Comparison of ENCODE assay signal across 8 mouse cellular contexts in genomic region chr17:83631783-83632652, GRCm38 (mm10). TPM values are rescaled to one million over a fixed set of nuclear protein-coding genes. Genes with fewer than 3 reads are reported as not detected.
A peak's percentile ranks its signal among the peaks of the same experiment; 100 is the strongest.
DNase-seq lines count a peak whose midpoint lies in the region; ATAC-seq and TF ChIP-seq lines count a peak whose summit lies in the region.

Kcng3 (minus strand) TSS chr17:83631895.

- H3K9ac ChIP-seq in ES-E14 (ENCODE audit: insufficient read depth, low read depth, low read length, poor library complexity, severe bottlenecking): peak within 1 kb of the TSS; percentile 79
- H3K9ac ChIP-seq in embryonic facial prominence, embryonic 11.5 days (replicated peaks; ENCODE audit: low read length): peak within 1 kb of the TSS; percentile 50

- H3K27me3 ChIP-seq in embryonic facial prominence, embryonic 11.5 days (ENCODE audit: control insufficient read depth, insufficient read depth, low read length): peaks cover 42% of the 10 kb centered on the region

- H3K36me3 ChIP-seq in ES-E14 (ENCODE audit: control insufficient read depth, insufficient read depth, low read length, poor library complexity, severe bottlenecking): no peaks in the 10 kb centered on the region
- no peaks in the 10 kb centered on the region for H3K36me3 ChIP-seq in embryonic facial prominence, embryonic 11.5 days (replicated peaks; ENCODE audit: control insufficient read depth, insufficient read depth, low read depth, low read length)

- WGBS in embryonic facial prominence, embryonic 11.5 days: 1% methylated on average over 66 of the region's 86 CpGs

- ATAC-seq in embryonic facial prominence, embryonic 11.5 days (replicated peaks; ENCODE audit: insufficient number of reproducible peaks, low FRiP score, low TSS enrichment, low read depth): peak; percentile 55
- ATAC-seq in megakaryocyte, adult 5-6 weeks (ENCODE audit: poor library complexity, severe bottlenecking): peak; percentile 38

- no peaks in the 10 kb centered on the region; a peak in 1 of 4 replicates for H3K4me1 ChIP-seq in ES-E14 (ENCODE audit: control insufficient read depth in 2 of 2, insufficient read depth in 2 of 2, low read length in 2 of 2, poor library complexity in 1 of 2)
- peaks cover 9% of the 10 kb centered on the region for H3K4me1 ChIP-seq in embryonic facial prominence, embryonic 11.5 days (ENCODE audit: control insufficient read depth, insufficient read depth, low read length)

- intact Hi-C loops in heart, postnatal 14 days (cut with DNase I): loop anchor here (5.0 to 10.0 kb wide), 5 partner anchors 100 to 607 kb away; no protein-coding TSS in a partner anchor

- peak; percentile 70 for DNase-seq in CD4-positive, CD25-positive, alpha-beta regulatory T cell, adult 2 months (ENCODE audit: low read depth, low spot score)
- DNase-seq in ES-E14 (ENCODE audit: low read depth, low spot score): no peak
- peak; percentile 50 for DNase-seq in embryonic facial prominence, embryonic 11.5 days (ENCODE audit: low spot score)
- peak; percentile 22 to 33 for DNase-seq in heart, postnatal 14 days
- peak; percentile 38 to 53 for DNase-seq in layer of hippocampus, postnatal 36 days
- peak; percentile 41 to 52 for DNase-seq in right cerebral cortex, adult 2 months (ENCODE audit: low spot score in 2 of 2)
- DNase-seq in cerebellum, adult 8-10 months: no peak

- in situ Hi-C loops in ES-E14 (cut with MboI; ENCODE audit: low sequenced_read_pairs in 2 of 2, unreplicated experiment in 2 of 2): no loop called here

- H3K4me2 ChIP-seq in embryonic facial prominence, embryonic 11.5 days (ENCODE audit: low read depth, low read length): peak within 1 kb of the TSS; percentile 94

- H3K4me3 ChIP-seq in ES-E14 (ENCODE audit: insufficient read depth in 1 of 2, low read depth in 1 of 2, low read length in 2 of 2, poor library complexity in 1 of 2, severe bottlenecking in 1 of 2): peak within 1 kb of the TSS; percentile 66 to 83
- H3K4me3 ChIP-seq in embryonic facial prominence, embryonic 11.5 days (ENCODE audit: low read depth, low read length): peak within 1 kb of the TSS; percentile 54

- H3K27ac ChIP-seq in ES-E14 (ENCODE audit: insufficient read depth, low read depth, low read length, poor library complexity, severe bottlenecking): no peak within 1 kb of the TSS; the same call in 1 of the 2 replicates
- H3K27ac ChIP-seq in embryonic facial prominence, embryonic 11.5 days (replicated peaks; ENCODE audit: low read depth, low read length): no peak within 1 kb of the TSS

- no peaks in the 10 kb centered on the region for H3K9me3 ChIP-seq in ES-E14 (ENCODE audit: control insufficient read depth, insufficient read depth, low read depth, low read length)
- H3K9me3 ChIP-seq in embryonic facial prominence, embryonic 11.5 days (replicated peaks; ENCODE audit: control insufficient read depth, low read length): no peaks in the 10 kb centered on the region

TF ChIP-seq in ES-E14, 5 proteins besides CTCF, POLR2A, EP300 and RAD21:
- TF ChIP-seq CHD2 (IDR thresholded peaks at IDR 0.05; ENCODE audit: low read depth, low read length): no peak
- TF ChIP-seq ZC3H11A (IDR thresholded peaks at IDR 0.05; ENCODE audit: borderline replicate concordance, low read depth, low read length): no peak
- no peak for TF ChIP-seq ZNF384 (IDR thresholded peaks at IDR 0.05; ENCODE audit: low read depth, low read length)
- TF ChIP-seq HCFC1 (IDR thresholded peaks at IDR 0.05; ENCODE audit: borderline replicate concordance, insufficient read depth, low read length): no peak
- no peak for TF ChIP-seq MAFK (IDR thresholded peaks at IDR 0.05; ENCODE audit: insufficient read depth, low read depth, low read length)

RNA-seq across cellular contexts. Expression of gene Kcng3, which starts in this region (rescaled TPM):
- 0.98 and 2.4 TPM in 2 replicates for total RNA-seq in ES-E14 (2012; rRNA removed)
- not detected in 2 replicates for polyA plus RNA-seq in embryonic facial prominence, embryonic 11.5 days (2014; fragmentation: Nextera tagmentation; extraction: Ambion mirVana)
- total RNA-seq in heart, postnatal 14 days (2021): not detected
- total RNA-seq in layer of hippocampus, postnatal 36 days (2021): 10 to 100 TPM in 1 of 2 experiments, 1 to 10 TPM in 1; 9.3 to 12.4 TPM
- 0.16 TPM in 1 of 2 replicates, not detected in the other for total RNA-seq in megakaryocyte, adult 5-6 weeks (2015)
- not detected in 2 replicates for total RNA-seq in megakaryocyte, adult 5-6 weeks (2017)

Comparison
In these comparisons a context has a peak if more than half of its experiments do, and no peak if none do; other contexts are left out.
1. Peak in DNase-seq, ATAC-seq, H3K4me3 ChIP-seq, H3K9ac ChIP-seq and H3K4me2 ChIP-seq in embryonic facial prominence, embryonic 11.5 days; RNA of the gene not detected or under 1 TPM.
2. Peak in DNase-seq in heart, postnatal 14 days; RNA of the gene not detected or under 1 TPM.
3. Peak in ATAC-seq in megakaryocyte, adult 5-6 weeks; RNA of the gene not detected or under 1 TPM.
4. DNase-seq: peak in CD4-positive, CD25-positive, alpha-beta regulatory T cell, adult 2 months (single experiment), layer of hippocampus, postnatal 36 days (2 of 2) and right cerebral cortex, adult 2 months (2 of 2); none in ES-E14 (single experiment) and cerebellum, adult 8-10 months (single experiment).